9 mouse cellular contexts compared by ENCODE assay signal in the genomic region with DNA sequence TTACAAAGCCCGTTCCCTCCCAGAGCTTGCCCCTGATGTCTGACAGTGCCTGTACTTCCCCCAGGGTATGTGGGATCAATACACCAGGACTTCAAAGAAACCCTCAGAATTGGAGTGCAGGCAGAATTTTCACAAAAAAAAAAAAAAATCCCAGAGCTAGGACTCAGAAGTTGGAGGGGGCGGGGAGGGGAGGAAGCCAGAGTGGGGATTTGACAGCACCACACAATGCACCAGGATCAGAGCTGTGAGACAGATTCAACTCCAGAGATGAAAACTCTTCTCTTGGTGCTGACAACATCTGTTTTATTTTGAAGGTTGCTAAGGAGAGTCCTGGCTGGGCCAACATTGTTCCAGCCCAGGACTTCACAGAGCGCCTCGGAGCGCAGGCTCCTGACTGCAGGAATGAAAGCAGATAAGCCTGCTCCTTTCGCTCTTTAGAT. TPM values are rescaled to one million over a fixed set of nuclear protein-coding genes. Genes with fewer than 3 reads are reported as not detected.
A peak's percentile ranks its signal among the peaks of the same experiment; 100 is the strongest.
DNase-seq lines count a peak whose midpoint lies in the region.
"Had no signal": no experiment of that assay in that cellular context is flagged by ENCODE, and none has a peak within 500 bp of the region (broad histone marks: within the 10 kb centered on the region; RNA-seq: fewer than 3 reads in every experiment).

No protein-coding gene starts in this region.

- no peaks in the 10 kb centered on the region for H3K27me3 ChIP-seq in forebrain, embryonic 10.5 days (ENCODE audit: poor library complexity, severe bottlenecking)

- WGBS in forebrain, embryonic 10.5 days = 22% methylated on average over 6 of the region's 6 CpGs

- peak; percentile 63 for DNase-seq in NIH3T3 (ENCODE audit: low read depth)
- peak; percentile 58 for DNase-seq in forebrain, embryonic 10.5 days (ENCODE audit: extremely low spot score, low spot score)
- peak; percentile 43 to 54 for DNase-seq in heart, postnatal 36 days
- DNase-seq in mesoderm, embryonic 11.5 days (ENCODE audit: low read depth, low spot score) = peak; percentile 10
- no peak for DNase-seq in testis, postnatal 10 days (ENCODE audit: low spot score)
- DNase-seq in layer of hippocampus, adult 9-11 months = no peak
- DNase-seq in frontal cortex, postnatal 10 days (ENCODE audit: low spot score in 2 of 2) = no peak
- no peak for DNase-seq in cerebellum, adult 11-12 months

- H3K27ac ChIP-seq in forebrain, embryonic 10.5 days = peak overlapping the region; percentile 85
- H3K27ac ChIP-seq: liver, embryonic 14.5 days had no signal

- intact Hi-C loops in heart, postnatal 36 days (cut with DNase I) = loop anchor here (2.0 kb wide), 2 partner anchors 24 to 92 kb away; no protein-coding TSS in a partner anchor

- H3K4me1 ChIP-seq in forebrain, embryonic 10.5 days = peaks cover 75% of the 10 kb centered on the region

- H3K36me3 ChIP-seq in forebrain, embryonic 10.5 days (replicated peaks) = peaks cover 36% of the 10 kb centered on the region

- H3K9me3 ChIP-seq in forebrain, embryonic 10.5 days = no peaks in the 10 kb centered on the region

- H3K4me3 ChIP-seq in forebrain, embryonic 10.5 days = peak overlapping the region; percentile 26

RNA-seq across cellular contexts. Expression of a gene that starts 39.3 kb away (rescaled TPM):
- 3.2 and 3.3 TPM in 2 replicates for polyA plus RNA-seq in forebrain, embryonic 10.5 days (2016; fragmentation: Nextera tagmentation; extraction: Ambion mirVana)
- 10 to 100 TPM; 27.1 to 29.3 TPM for total RNA-seq in heart, postnatal 36 days (2021)

RNA-seq across cellular contexts. Expression of a gene that starts 41.5 kb away (rescaled TPM):
- 0.05 TPM in 1 of 2 replicates, not detected in the other for polyA plus RNA-seq in forebrain, embryonic 10.5 days (2016; fragmentation: Nextera tagmentation; extraction: Ambion mirVana)
- under 1 TPM; 0.24 to 0.25 TPM for total RNA-seq in heart, postnatal 36 days (2021)

Comparison
In these comparisons a context has a peak if more than half of its experiments do, and no peak if none do; other contexts are left out.
1. DNase-seq: peak in NIH3T3 (single experiment), forebrain, embryonic 10.5 days (single experiment), heart, postnatal 36 days (2 of 2) and mesoderm, embryonic 11.5 days (single experiment); none in testis, postnatal 10 days (single experiment), layer of hippocampus, adult 9-11 months (single experiment), frontal cortex, postnatal 10 days (0 of 2) and cerebellum, adult 11-12 months (single experiment).